Mouse (Mus musculus) CH12.LX (cell line): ENCODE results near the gene Vhl. TPM values are rescaled to one million over a fixed set of nuclear protein-coding genes. Genes with fewer than 3 reads are reported as not detected.

Experiments
- DNase-seq: peaks from one replicate; pipeline ENCODE4 v3.0.0-alpha.2; 2013; ENCODE audit errors: extremely low read depth
- H3K27ac ChIP-seq: 2 replicates; pipeline ENCODE4 v1.5.1; 2012; ENCODE audit warnings: low read depth, mild to moderate bottlenecking, control low read depth, moderate library complexity; ENCODE audit not compliant: insufficient read depth
- H3K27me3 ChIP-seq: replicated peaks from 2 replicates; pipeline ENCODE3; 2012; ENCODE audit warnings: inconsistent platforms
- H3K36me3 ChIP-seq, 2 experiments: replicated peaks in 1 of 2; 2 replicates each; pipeline versions ENCODE3 to v1.6.1; 2012; ENCODE audit warnings: inconsistent platforms in 1 of 2, low read length in 1 of 2, mild to moderate bottlenecking in 1 of 2, mixed read lengths in 1 of 2, moderate library complexity in 1 of 2; ENCODE audit not compliant: control insufficient read depth in 1 of 2, insufficient read depth in 1 of 2
- H3K4me1 ChIP-seq, 2 experiments: 2 replicates each; pipeline ENCODE4 v1.6.1; 2012; ENCODE audit warnings: inconsistent platforms in 1 of 2, moderate library complexity in 1 of 2; ENCODE audit not compliant: insufficient read depth in 2 of 2, control insufficient read depth in 1 of 2
- H3K4me2 ChIP-seq: 2 replicates; pipeline ENCODE4 v1.6.1; 2012; ENCODE audit warnings: low read depth, mild to moderate bottlenecking, control low read depth; ENCODE audit not compliant: poor library complexity, insufficient read depth, severe bottlenecking
- H3K4me3 ChIP-seq, 3 experiments: fragments of 150-350 bp in 1 of 3; sonication (generic) in 1 of 3; replicated peaks in 1 of 3; 2 replicates each; pipeline versions ENCODE3 to v1.5.1; 2011 to 2012; ENCODE audit warnings: low read depth in 2 of 3, low read length in 2 of 3, mild to moderate bottlenecking in 2 of 3, moderate library complexity in 2 of 3, control low read depth in 1 of 3, improper control_type of control experiment in 1 of 3, inconsistent platforms in 1 of 3, mixed read lengths in 1 of 3; ENCODE audit not compliant: poor library complexity in 1 of 3
- H3K79me2 ChIP-seq: replicated peaks from 2 replicates; pipeline ENCODE4 v1.6.1; 2012; ENCODE audit warnings: mild to moderate bottlenecking, moderate library complexity; ENCODE audit not compliant: control insufficient read depth, poor library complexity, insufficient read depth, severe bottlenecking; ENCODE audit errors: extremely low read depth
- H3K9ac ChIP-seq: 2 replicates; pipeline ENCODE4 v1.6.1; 2012; ENCODE audit warnings: low read depth, mild to moderate bottlenecking, control low read depth, moderate library complexity; ENCODE audit not compliant: insufficient read depth
- H3K9me3 ChIP-seq: replicated peaks from 2 replicates; pipeline ENCODE3; 2012; ENCODE audit warnings: low read length, inconsistent platforms, mixed read lengths
- BHLHE40 ChIP-seq: IDR thresholded peaks from 2 replicates; pipeline ENCODE4 v1.6.1; 2011; ENCODE audit warnings: mild to moderate bottlenecking, low read depth, low read length, improper control_type of control experiment
- CHD1 ChIP-seq: IDR thresholded peaks from 2 replicates; pipeline ENCODE4 v1.6.1; 2012; ENCODE audit warnings: low read depth, low read length, improper control_type of control experiment, inconsistent platforms
- CHD2 ChIP-seq: IDR thresholded peaks from 2 replicates; pipeline ENCODE4 v1.6.1; 2011; ENCODE audit warnings: low read length, improper control_type of control experiment
- E2F4 ChIP-seq: IDR thresholded peaks from 2 replicates; pipeline ENCODE4 v1.6.1; 2011; ENCODE audit warnings: low read depth, low read length, improper control_type of control experiment; ENCODE audit not compliant: insufficient replicate concordance
- ELF1 ChIP-seq: IDR thresholded peaks from 2 replicates; pipeline ENCODE4 v1.6.1; 2014; ENCODE audit warnings: low read depth, mild to moderate bottlenecking, inconsistent platforms, low read length, improper control_type of control experiment
- EP300 ChIP-seq: IDR thresholded peaks from 2 replicates; pipeline ENCODE4 v1.6.1; 2011; ENCODE audit warnings: low read length, improper control_type of control experiment
- ETS1 ChIP-seq: conservative IDR thresholded peaks from 2 replicates; pipeline ENCODE4 v1.6.1; 2012; ENCODE audit warnings: low read depth, mild to moderate bottlenecking, inconsistent platforms, low read length, improper control_type of control experiment, moderate library complexity
- GABPA ChIP-seq: IDR thresholded peaks from 2 replicates; pipeline ENCODE4 v1.6.1; 2012; ENCODE audit warnings: low read depth, low read length, improper control_type of control experiment, inconsistent platforms; ENCODE audit not compliant: insufficient replicate concordance
- HCFC1 ChIP-seq: IDR thresholded peaks from 2 replicates; pipeline ENCODE4 v1.6.1; 2012; ENCODE audit warnings: low read depth, mild to moderate bottlenecking, inconsistent platforms, low read length, improper control_type of control experiment
- IRF4 ChIP-seq: IDR thresholded peaks from 2 replicates; pipeline ENCODE4 v1.6.1; 2014; ENCODE audit warnings: low read depth, mild to moderate bottlenecking, inconsistent platforms, low read length, improper control_type of control experiment
- JUN ChIP-seq: IDR thresholded peaks from 2 replicates; pipeline ENCODE4 v1.6.1; 2011; ENCODE audit warnings: low read depth, mild to moderate bottlenecking, low read length, improper control_type of control experiment, moderate library complexity; ENCODE audit not compliant: insufficient read depth
- JUND ChIP-seq: conservative IDR thresholded peaks from 2 replicates; pipeline ENCODE4 v1.6.1; 2011; ENCODE audit warnings: low read depth, low read length, improper control_type of control experiment
- KAT2A ChIP-seq: IDR thresholded peaks from 2 replicates; pipeline ENCODE4 v1.6.1; 2012; ENCODE audit warnings: low read length, improper control_type of control experiment, inconsistent platforms; ENCODE audit not compliant: insufficient replicate concordance
- MAFK ChIP-seq: IDR thresholded peaks from 2 replicates; pipeline ENCODE4 v1.6.1; 2011; ENCODE audit warnings: low read length, improper control_type of control experiment; ENCODE audit not compliant: insufficient replicate concordance
- MEF2A ChIP-seq: IDR thresholded peaks from 2 replicates; pipeline ENCODE4 v1.6.1; 2014; ENCODE audit warnings: low read depth, mild to moderate bottlenecking, inconsistent platforms, low read length, improper control_type of control experiment, borderline replicate concordance
- MXI1 ChIP-seq: IDR thresholded peaks from 2 replicates; pipeline ENCODE4 v1.6.1; 2011; ENCODE audit warnings: mild to moderate bottlenecking, low read depth, low read length, improper control_type of control experiment
- NRF1 ChIP-seq: IDR thresholded peaks from 2 replicates; pipeline ENCODE4 v1.6.1; 2014; ENCODE audit warnings: low read depth, mild to moderate bottlenecking, inconsistent platforms, low read length, improper control_type of control experiment, moderate library complexity
- PAX5 ChIP-seq: IDR thresholded peaks from 2 replicates; pipeline ENCODE4 v1.6.1; 2012; ENCODE audit warnings: low read length, inconsistent platforms, mixed read lengths
- POLR2A ChIP-seq: IDR thresholded peaks from 2 replicates; pipeline ENCODE4 v1.6.1; 2011; ENCODE audit warnings: low read depth, mild to moderate bottlenecking, improper control_type of control experiment, low read length
- POLR2AphosphoS2 ChIP-seq: IDR thresholded peaks from 2 replicates; pipeline ENCODE4 v1.6.1; 2011; ENCODE audit warnings: low read depth, low read length, improper control_type of control experiment
- RAD21 ChIP-seq: IDR thresholded peaks from 2 replicates; pipeline ENCODE4 v1.6.1; 2011; ENCODE audit warnings: low read depth, mild to moderate bottlenecking, low read length, improper control_type of control experiment, moderate library complexity
- RCOR1 ChIP-seq: conservative IDR thresholded peaks from 2 replicates; pipeline ENCODE4 v1.6.1; 2012; ENCODE audit warnings: low read depth, mild to moderate bottlenecking, inconsistent platforms, low read length, improper control_type of control experiment
- SMC3 ChIP-seq: IDR thresholded peaks from 2 replicates; pipeline ENCODE4 v1.6.1; 2011; ENCODE audit warnings: low read depth, low read length, improper control_type of control experiment
- TBP ChIP-seq: conservative IDR thresholded peaks from 2 replicates; pipeline ENCODE4 v1.6.1; 2011; ENCODE audit warnings: low read depth, low read length, improper control_type of control experiment
- UBTF ChIP-seq: IDR thresholded peaks from 2 replicates; pipeline ENCODE4 v1.6.1; 2012; ENCODE audit warnings: low read depth, mild to moderate bottlenecking, inconsistent platforms, low read length, improper control_type of control experiment, moderate library complexity
- ZC3H11A ChIP-seq: IDR thresholded peaks from 2 replicates; pipeline ENCODE4 v1.6.1; 2012; ENCODE audit warnings: low read depth, mild to moderate bottlenecking, inconsistent platforms, low read length, improper control_type of control experiment
- ZKSCAN1 ChIP-seq: IDR thresholded peaks from 2 replicates; pipeline ENCODE4 v1.6.1; 2012; ENCODE audit warnings: low read depth, inconsistent platforms, low read length, improper control_type of control experiment, borderline replicate concordance
- ZMIZ1 ChIP-seq: IDR thresholded peaks from 2 replicates; pipeline ENCODE4 v1.6.1; 2012; ENCODE audit warnings: low read depth, mild to moderate bottlenecking, inconsistent platforms, low read length, improper control_type of control experiment
- ZNF384 ChIP-seq: IDR thresholded peaks from 2 replicates; pipeline ENCODE4 v1.6.1; 2012; ENCODE audit warnings: low read depth, low read length, improper control_type of control experiment, inconsistent platforms
- dilution Hi-C: fragments of 300-500 bp; cut with MboI; formaldehyde crosslinking; loops from 2 replicates; pipeline ENCODE4 v1.14.3; 2020; ENCODE audit warnings: low sequenced_read_pairs; ENCODE audit not compliant: extremely low pct_unique_long_range_greater_than_20kb, extremely low pct_ligation_motif_present
- in situ Hi-C: fragments of 300-500 bp; cut with MboI; formaldehyde crosslinking; loops from 3 replicates; pipeline ENCODE4 v1.14.3; 2019; ENCODE audit warnings: low sequenced_read_pairs, low pct_ligation_motif_present, low pct_unique_long_range_greater_than_20kb, mixed read lengths
- polyA plus RNA-seq: library from polyadenylated mRNA; unstranded; fragments of >175 nt; gene quantifications from 2 replicates; pipeline ENCODE4 v1.2.1, GENCODE M21; 2012; ENCODE audit warnings: low read depth; ENCODE audit not compliant: insufficient read length
- total RNA-seq, 2 experiments: library from RNA; depleted of rRNA; stranded (reverse); fragments of 300-350 nt in 1 of 2; fragments of >200 nt in 1 of 2; gene quantifications; 2 replicates each; pipeline ENCODE4 v1.2.3; 2012 to 2014

Gene Vhl
- total and polyA plus RNA-seq, 3 experiments: 14.2 to 36.6 (median 23.1) TPM

DNA sequence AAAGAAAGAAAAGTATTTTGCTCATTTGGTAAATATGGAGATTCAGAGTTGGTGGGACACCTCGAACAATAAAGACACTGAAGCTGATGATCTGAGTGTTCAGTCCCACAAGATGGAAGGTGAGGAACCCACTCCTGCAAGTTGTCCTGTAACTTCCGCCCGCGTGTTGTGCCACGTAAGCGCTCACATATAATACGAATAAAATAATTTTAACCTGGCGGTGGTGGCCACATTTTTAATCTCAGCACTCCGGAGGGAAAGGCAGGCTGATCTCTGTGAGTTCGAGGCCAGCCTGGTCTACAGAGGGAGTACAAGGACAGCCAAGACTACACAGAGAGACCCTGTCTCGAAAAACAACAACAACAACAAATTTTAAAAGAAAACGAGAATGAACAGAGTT is 19.8 kb upstream of the Vhl start:
- TF ChIP-seq JUN: no peak
- no peak for TF ChIP-seq POLR2AphosphoS2
- no peak for TF ChIP-seq TBP
- no peak for TF ChIP-seq ZKSCAN1
- TF ChIP-seq NRF1: no peak
- TF ChIP-seq ZMIZ1: no peak
- TF ChIP-seq PAX5: no peak
- TF ChIP-seq ELF1: no peak
- no peak for TF ChIP-seq ETS1
- no peak for TF ChIP-seq UBTF
- no peak for TF ChIP-seq HCFC1
- no peak for TF ChIP-seq EP300
- TF ChIP-seq E2F4: no peak
- TF ChIP-seq MEF2A: no peak
- TF ChIP-seq MAFK: no peak
- TF ChIP-seq, all 38 proteins: peak for 0
- no peak overlapping the region for H3K27ac ChIP-seq

GRCm38 (mm10) chr6:113604432-113605223 is 19.1 kb upstream of the Vhl start, which contains the start of gene Brk1:
Brk1 (plus strand) TSS chr6:113604772.
- Histone ChIP-seq H3K4me1 (peaks cover 9 to 19% of the 10 kb centered on the region in 2 experiments; a peak in 3 of 4 replicates), H3K27ac (peak within 1 kb of the TSS; percentile 54), H3K27me3 (no peaks in the 10 kb centered on the region), H3K79me2 (peaks cover 45% of the 10 kb centered on the region), H3K9me3 (no peaks in the 10 kb centered on the region), H3K9ac (peak within 1 kb of the TSS; percentile 81), H3K36me3 (peaks cover 8 to 41% of the 10 kb centered on the region in 2 experiments), H3K4me2 (peak within 1 kb of the TSS; percentile 94), H3K4me3 (peak within 1 kb of the TSS; percentile 95 to 98 (median 96))
- dilution Hi-C loops: no loop called here
- DNase-seq: peak; percentile 86
- in situ Hi-C loops: no loop called here
- TF ChIP-seq PAX5 (no peak), ZC3H11A (no peak), CHD1 (no peak), ELF1 (peak; percentile 16; the same call in 1 of the 2 replicates), BHLHE40 (no peak), JUN (no peak), EP300 (no peak), POLR2AphosphoS2 (peak; percentile 78; the same call in 1 of the 2 replicates), IRF4 (peak; percentile 63), RCOR1 (peak; percentile 50; the same call in 1 of the 2 replicates), JUND (no peak), CHD2 (peak; percentile 36; the same call in 1 of the 2 replicates), MEF2A (peak; percentile 14; the same call in 1 of the 2 replicates), GABPA (no peak), RAD21 (no peak), HCFC1 (peak; percentile 74), ZNF384 (no peak), UBTF (0 out of 2 replicates have a peak, but pooled peaks have one; percentile 36), SMC3 (no peak), KAT2A (0 out of 2 replicates have a peak, but pooled peaks have one; percentile 23), MXI1 (peak; percentile 69), NRF1 (peak; percentile 97), POLR2A (peak; percentile 91), ZMIZ1 (peak; percentile 63; the same call in 1 of the 2 replicates)

More for the DNA sequence above, 19.8 kb upstream of the Vhl start:
- H3K27me3 ChIP-seq: no peaks in the 10 kb centered on the region
- DNase-seq: no peak
- peak overlapping the region; percentile 81; the same call in 1 of the 2 replicates for H3K9ac ChIP-seq
- peak overlapping the region; percentile 37 to 98 (median 95) for H3K4me3 ChIP-seq
- dilution Hi-C loops: no loop called here
- H3K4me2 ChIP-seq: no peak overlapping the region
- H3K4me1 ChIP-seq: peaks cover 9 to 19% of the 10 kb centered on the region in 2 experiments; a peak in 3 of 4 replicates
- in situ Hi-C loops: no loop called here
- H3K36me3 ChIP-seq: peaks cover 11 to 41% of the 10 kb centered on the region in 2 experiments
- H3K9me3 ChIP-seq: no peaks in the 10 kb centered on the region
- peaks cover 42% of the 10 kb centered on the region for H3K79me2 ChIP-seq
